Mouse (Mus musculus) heart, postnatal 4 days (tissue): Measurements from ENCODE around the gene Rps24. TPM values are rescaled to one million over a fixed set of nuclear protein-coding genes. Genes with fewer than 3 reads are reported as not detected.

Experiments
- DNase-seq: peaks from one replicate; pipeline ENCODE4 v3.0.0; 2021
- total RNA-seq, 2 experiments: library from RNA; stranded (reverse); gene quantifications; 2 replicates each; pipeline ENCODE4 v1.2.3; 2021

The Rps24 gene
- total RNA-seq, 2 experiments from 2014 or later: 1,182 to 1,239 TPM

DNA sequence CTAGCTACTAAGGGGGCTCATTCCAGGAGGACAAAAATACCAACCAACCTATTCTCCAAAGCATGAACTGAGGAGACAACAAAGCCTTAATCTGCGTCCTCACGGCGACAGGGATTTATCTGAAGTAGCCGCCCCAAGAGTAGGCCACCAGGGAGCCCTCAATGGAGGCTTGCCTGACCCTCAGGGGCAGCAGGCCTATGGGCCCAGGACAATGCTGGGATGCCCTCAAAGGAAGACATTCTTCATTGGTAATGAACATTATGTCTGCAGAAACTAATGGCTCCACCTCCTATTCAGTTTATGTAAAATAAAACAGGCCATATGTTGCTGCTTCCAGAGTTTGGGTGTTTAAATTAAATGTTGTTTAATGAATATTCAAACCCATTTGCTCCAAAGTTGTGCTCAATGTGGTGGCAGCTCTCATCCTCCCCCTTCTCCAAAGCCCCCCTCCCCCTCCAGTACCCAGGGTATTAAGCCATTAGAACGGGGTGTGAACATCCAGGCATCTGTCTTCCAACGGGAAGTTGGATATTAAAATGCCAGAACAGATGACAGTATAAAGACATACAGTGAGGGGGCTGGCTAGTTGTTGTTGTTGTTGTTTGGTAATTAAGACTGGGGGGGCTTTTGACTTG is 25.7 kb downstream of the Rps24 start:
- DNase-seq: no peak

DNA sequence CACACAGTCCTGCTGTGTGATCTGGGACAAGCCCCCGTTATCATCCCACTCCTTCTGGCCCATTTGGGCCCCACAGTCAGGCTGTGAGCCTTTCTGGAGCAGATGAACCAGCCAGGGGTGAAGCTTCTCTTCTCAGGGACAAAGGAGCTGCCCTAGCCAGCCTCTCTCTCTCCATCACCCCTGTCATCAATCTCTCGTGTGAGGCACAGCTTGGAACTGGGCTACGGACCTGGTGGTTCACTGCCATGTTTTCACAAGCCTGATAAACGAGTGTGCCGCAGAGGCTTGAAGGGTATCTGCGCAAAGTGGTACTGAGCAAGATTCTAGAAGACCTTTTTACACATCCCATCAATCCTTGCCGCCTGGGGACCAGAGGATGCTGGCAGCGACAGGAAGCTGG is 34.7 kb downstream of the Rps24 start:
- no peak for DNase-seq

DNA sequence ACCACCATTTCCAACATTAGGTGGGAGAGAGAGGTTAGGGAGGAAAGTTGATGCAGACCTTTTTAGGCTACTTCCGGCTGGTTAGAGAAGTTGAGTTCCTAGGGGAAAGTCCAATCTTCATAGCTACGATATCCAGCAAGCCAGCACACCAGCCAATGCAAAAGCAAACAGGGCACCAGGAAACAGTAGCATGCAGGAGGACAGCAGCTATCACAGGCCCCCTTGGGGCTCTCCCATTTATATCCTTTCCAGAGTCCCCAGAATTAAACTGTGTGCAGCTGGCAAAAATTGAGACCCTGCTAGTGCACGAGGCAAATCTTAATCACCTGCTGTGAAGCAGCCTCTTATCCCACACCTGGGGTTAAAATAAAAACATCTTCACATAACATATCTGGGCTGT is 38.2 kb downstream of the Rps24 start:
- no peak for DNase-seq

DNA sequence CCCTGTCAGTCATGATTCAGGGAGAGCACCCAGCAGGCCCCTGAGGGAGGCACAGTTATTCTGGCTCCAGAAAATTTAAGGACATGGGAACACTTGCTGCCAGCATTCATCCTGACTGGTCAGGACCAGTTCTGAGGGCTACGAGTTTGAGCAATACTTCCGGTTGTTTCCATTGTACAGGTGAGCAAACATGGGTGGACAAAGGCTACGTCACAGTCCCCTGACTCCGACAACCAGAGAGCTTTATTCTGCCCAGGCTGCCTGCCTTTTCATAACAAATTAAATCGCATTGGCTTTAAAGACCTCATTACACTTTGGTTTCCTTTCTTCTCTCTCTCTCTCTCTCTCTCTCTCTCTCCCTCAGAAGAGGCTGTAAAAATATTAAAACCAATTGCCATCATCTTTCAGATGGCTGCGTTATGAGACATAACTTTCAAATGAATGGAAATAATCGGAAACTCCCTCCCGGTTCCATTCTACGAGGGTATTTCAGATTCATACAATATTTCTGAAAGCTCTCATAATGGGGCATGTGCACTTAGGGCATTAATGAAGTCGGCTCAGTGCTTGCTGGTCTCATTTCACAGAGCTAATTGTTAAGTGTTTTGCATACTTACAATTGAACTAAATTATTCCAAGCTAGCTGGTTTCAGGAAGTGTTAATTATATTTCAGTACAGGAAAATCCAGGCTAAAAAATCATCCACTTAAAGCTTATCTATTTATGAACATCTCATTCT is 38.9 kb downstream of the Rps24 start:
- DNase-seq: no peak

DNA sequence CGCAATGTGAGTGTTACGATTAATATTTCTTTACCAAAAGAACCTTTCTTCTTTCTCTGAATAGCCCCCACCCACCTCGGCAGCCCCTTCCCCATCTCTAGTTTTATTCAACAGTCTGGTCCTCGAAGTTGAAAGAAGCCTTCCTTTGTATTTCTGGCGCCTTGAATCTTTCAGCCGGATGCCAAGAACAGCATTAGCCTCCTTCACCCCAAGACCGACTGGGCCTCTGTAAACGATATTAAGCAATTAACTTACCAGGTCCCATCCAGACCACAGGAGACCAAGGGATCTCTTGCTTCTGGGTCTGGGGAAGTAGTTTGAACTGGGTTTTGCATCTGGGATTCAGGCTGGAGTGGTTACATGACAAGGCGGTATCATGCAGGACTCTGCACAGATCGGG is 39.5 kb downstream of the Rps24 start:
- DNase-seq: no peak

DNA sequence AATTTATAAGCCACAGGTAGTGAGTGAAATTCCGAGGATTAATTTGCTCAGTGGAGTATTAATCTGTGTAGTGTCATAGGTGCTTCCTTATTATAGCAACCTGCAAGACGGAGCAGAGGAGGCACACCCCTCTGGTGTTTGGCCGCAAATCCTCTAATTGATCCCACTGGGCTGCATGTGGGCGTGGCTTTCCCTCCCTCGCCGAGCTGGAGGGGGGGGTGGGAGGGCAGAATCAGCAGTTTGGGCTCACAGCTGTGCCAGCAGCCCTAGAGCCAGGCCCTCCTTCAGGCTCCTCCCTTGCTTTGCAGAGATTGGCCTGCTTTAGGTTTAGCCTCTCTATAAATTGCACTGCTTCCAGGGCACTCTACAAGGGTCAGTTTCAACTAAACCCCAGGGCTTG is 43.3 kb downstream of the Rps24 start:
- DNase-seq: no peak

DNA sequence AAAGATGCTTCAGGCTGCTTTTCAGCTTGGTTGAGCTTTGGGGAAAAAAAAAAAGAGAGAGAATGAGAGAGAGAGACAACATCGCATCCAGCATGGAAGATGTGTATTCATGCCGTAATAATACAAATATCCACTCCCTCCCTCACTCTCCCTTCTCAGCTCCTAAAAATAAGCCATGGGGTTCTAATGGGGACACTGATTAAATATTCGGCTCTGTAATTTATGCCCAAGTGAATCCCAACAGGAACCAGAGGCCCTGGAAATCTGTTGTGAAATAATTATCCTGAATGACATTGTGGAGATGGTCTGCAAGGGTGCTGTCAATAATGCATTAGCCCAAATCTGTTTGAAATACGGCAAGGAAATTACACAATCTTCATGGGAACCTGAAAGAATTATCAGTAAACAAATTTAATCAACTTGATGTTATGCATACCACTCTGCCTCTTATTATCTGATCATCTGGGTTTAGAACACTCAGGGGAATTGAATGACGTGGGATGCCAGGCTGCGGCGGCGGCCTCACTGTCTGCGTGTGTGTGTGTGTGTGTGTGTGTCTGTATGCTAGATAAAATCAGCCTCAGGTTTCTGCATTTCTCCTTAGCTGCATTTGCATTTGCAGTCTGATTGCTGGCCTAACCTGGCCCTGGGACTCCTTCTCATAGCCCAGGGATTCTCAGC is 48.1 kb downstream of the Rps24 start:
- DNase-seq: no peak

DNA sequence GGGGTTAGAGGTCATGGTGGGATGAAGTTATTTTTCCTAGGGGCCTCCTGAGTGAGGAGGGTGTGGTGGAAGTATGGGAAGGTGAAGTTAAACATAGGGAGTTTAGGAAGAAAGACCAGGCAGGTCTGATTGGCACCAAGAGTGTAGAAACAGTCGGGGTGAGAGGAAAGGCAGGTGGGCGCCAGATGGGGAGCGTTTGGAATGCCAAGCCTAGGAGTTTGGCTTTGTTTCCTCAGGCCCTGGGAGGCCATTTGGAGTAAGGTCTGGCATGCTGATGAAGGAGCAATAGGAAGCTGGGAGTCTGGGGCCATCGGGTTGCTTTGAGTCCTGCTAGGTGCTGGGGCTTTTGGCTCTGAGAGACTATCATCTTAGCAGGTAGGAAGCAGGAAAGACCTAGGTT is 56.0 kb downstream of the Rps24 start:
- no peak for DNase-seq

DNA sequence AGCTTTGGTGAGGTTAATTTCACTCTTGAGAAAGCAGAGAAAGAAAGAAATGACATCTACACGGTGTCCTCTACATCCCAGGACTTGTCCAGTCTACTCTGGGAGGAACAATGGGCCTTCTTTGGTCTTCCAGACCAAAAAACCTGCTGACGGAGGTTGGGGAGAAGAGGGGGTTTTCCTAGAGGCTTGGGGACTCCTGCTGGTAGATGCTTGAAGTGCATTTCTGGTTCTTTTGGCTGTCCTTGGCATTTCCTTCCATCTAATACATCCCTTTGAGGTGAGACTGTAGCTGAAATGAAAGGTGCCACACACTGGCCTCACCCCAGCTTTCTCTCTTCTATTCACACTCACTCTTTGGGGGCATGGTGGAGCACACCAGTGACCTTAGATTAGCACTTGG is 57.1 kb downstream of the Rps24 start:
- peak; percentile 60 for DNase-seq

Other genes starting within 250 kb of the Rps24 start
- 10 to 100 TPM; 24.5 to 26.6 TPM for gene Dlg5, start 241.2 kb upstream of the Rps24 start, total RNA-seq
- gene E330034G19Rik, start 193.9 kb upstream of the Rps24 start, total RNA-seq: not detected
- gene Polr3a, start 67 bp upstream of the Rps24 start, total RNA-seq: 10 to 100 TPM; 16.8 to 17.7 TPM